In the genomic region with DNA sequence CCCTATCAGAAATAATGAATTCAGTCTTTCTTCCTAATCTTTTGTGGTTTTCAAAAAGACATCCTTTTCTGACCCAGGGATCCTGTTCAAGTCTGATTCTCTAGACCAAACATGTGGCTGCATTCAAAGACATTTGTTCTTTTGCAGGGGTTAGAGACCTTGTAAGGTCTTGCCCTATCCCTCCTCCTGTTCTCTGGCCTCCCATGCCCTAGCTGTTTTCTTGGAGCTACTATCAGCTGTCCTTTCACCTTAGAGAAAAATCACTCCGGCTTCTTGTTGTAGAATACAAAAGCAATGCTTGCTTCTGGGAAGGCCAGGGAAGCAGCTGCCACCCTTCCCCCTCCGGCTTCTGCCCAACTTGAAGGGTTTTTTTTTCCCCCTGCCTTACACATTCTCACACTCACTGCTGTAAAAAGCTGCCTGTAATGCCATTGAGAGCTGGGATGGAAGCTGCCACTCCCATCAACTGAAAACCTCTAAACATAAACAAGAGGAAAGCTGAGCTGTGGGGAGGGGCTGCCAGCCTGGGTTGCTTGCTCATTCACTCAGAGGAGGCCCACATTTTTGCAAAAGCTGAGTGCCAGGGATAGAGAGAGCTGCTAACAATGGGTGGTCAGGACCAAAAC, we compare ENCODE assay signal across 8 mouse cellular contexts.
DNase-seq lines count a peak whose midpoint lies in the region; ATAC-seq and TF ChIP-seq lines count a peak whose summit lies in the region.
"Had no signal": no experiment of that assay in that cellular context is flagged by ENCODE, and none has a peak within 500 bp of the region (broad histone marks: within the 10 kb centered on the region; RNA-seq: fewer than 3 reads in every experiment).

No protein-coding gene starts in this region.

- no peaks in the 10 kb centered on the region for H3K36me3 ChIP-seq in forebrain, postnatal 0 days (ENCODE audit: insufficient read depth)
- H3K36me3 ChIP-seq in midbrain, embryonic 12.5 days: no peaks in the 10 kb centered on the region
- H3K36me3 ChIP-seq: stomach, embryonic 15.5 days had no signal

- no peak for TF ChIP-seq CTCF in Patski (IDR thresholded peaks at IDR 0.05)
- TF ChIP-seq CTCF in forebrain, postnatal 0 days (IDR thresholded peaks at IDR 0.05; ENCODE audit: low read depth): no peak

- 54% methylated on average over 2 of the region's 2 CpGs for WGBS in forebrain, postnatal 0 days
- WGBS in midbrain, embryonic 12.5 days: 26% methylated on average over 2 of the region's 2 CpGs

- POLR2A ChIA-PET in Patski (lab: Charles Lee): no interaction called here

- H3K4me3 ChIP-seq in forebrain, postnatal 0 days (ENCODE audit: low read depth, low read length): no peak overlapping the region
- H3K4me3 ChIP-seq in midbrain, embryonic 12.5 days: no peak overlapping the region
- H3K4me3 ChIP-seq: stomach, embryonic 15.5 days had no signal

- DNase-seq in Patski (ENCODE audit: low read depth, low spot score): no peak
- peak; percentile 66 for DNase-seq in embryo, embryonic 10.5 days (ENCODE audit: low spot score)
- DNase-seq in forebrain, postnatal 0 days: peak; percentile 23
- DNase-seq in frontal cortex, postnatal 14 days (ENCODE audit: low spot score in 2 of 2): no peak
- DNase-seq in gastrocnemius, postnatal 10 days: no peak
- no peak for DNase-seq in cerebellum, postnatal 36 days

- in situ Hi-C loops in Patski (cut with MboI; ENCODE audit: low pct_unique_long_range_greater_than_20kb): no loop called here

- no peak overlapping the region for H3K9ac ChIP-seq in forebrain, postnatal 0 days
- H3K9ac ChIP-seq in midbrain, embryonic 12.5 days (replicated peaks): no peak overlapping the region
- H3K9ac ChIP-seq: stomach, embryonic 15.5 days had no signal

- no peak overlapping the region for H3K4me2 ChIP-seq in forebrain, postnatal 0 days (ENCODE audit: low read depth)
- H3K4me2 ChIP-seq in midbrain, embryonic 12.5 days (replicated peaks): no peak overlapping the region
- H3K4me2 ChIP-seq: stomach, embryonic 15.5 days had no signal

- H3K9me3 ChIP-seq in forebrain, postnatal 0 days (ENCODE audit: low read length): no peaks in the 10 kb centered on the region
- H3K9me3 ChIP-seq in midbrain, embryonic 12.5 days: no peaks in the 10 kb centered on the region
- H3K9me3 ChIP-seq: stomach, embryonic 15.5 days had no signal

- peak; percentile 58 for ATAC-seq in Patski
- ATAC-seq in forebrain, postnatal 0 days: peak; percentile 42; the same call in 1 of the 2 replicates
- peak; percentile 84 for ATAC-seq in midbrain, embryonic 12.5 days (ENCODE audit: low FRiP score, low read depth)

- H3K27ac ChIP-seq in forebrain, postnatal 0 days (ENCODE audit: low read depth, low read length): peak overlapping the region; percentile 40; the same call in 1 of the 2 replicates
- peak overlapping the region; percentile 78 for H3K27ac ChIP-seq in midbrain, embryonic 12.5 days (replicated peaks)
- H3K27ac ChIP-seq: stomach, embryonic 15.5 days had no signal

- no peaks in the 10 kb centered on the region for H3K4me1 ChIP-seq in forebrain, postnatal 0 days (ENCODE audit: insufficient read depth)
- peaks cover 3% of the 10 kb centered on the region; the same call in 1 of the 2 replicates for H3K4me1 ChIP-seq in midbrain, embryonic 12.5 days
- H3K4me1 ChIP-seq: stomach, embryonic 15.5 days had no signal

- CTCF ChIA-PET in Patski (lab: Charles Lee): no interaction called here

- no peaks in the 10 kb centered on the region for H3K27me3 ChIP-seq in Patski
- no peaks in the 10 kb centered on the region for H3K27me3 ChIP-seq in forebrain, postnatal 0 days (ENCODE audit: insufficient read depth, low read length)
- H3K27me3 ChIP-seq in midbrain, embryonic 12.5 days: peaks cover 86% of the 10 kb centered on the region
- H3K27me3 ChIP-seq: stomach, embryonic 15.5 days had no signal

Comparison
In these comparisons a context has a peak if more than half of its experiments do, and no peak if none do; other contexts are left out.
1. DNase-seq: peak in embryo, embryonic 10.5 days (single experiment) and forebrain, postnatal 0 days (single experiment); none in Patski (single experiment), frontal cortex, postnatal 14 days (0 of 2), gastrocnemius, postnatal 10 days (single experiment) and cerebellum, postnatal 36 days (0 of 2).
2. Peak in every context shown above with its lines, with median percentiles within 50 percentile points of each other: ATAC-seq.